Mouse (Mus musculus) ES-E14 (cell line): ENCODE measurements around the gene Drd2. TPM values are rescaled to one million over a fixed set of nuclear protein-coding genes. Genes with fewer than 3 reads are reported as not detected.

Experiments
- DNase-seq: peaks from one replicate; pipeline ENCODE4 v3.0.0-alpha.2; 2013; ENCODE audit warnings: low read depth, low spot score
- H3K27ac ChIP-seq: 2 replicates; pipeline ENCODE4 v1.5.1; 2012; ENCODE audit warnings: low read depth, mild to moderate bottlenecking, low read length, moderate library complexity, mixed read lengths; ENCODE audit not compliant: poor library complexity, insufficient read depth, severe bottlenecking
- H3K36me3 ChIP-seq: 2 replicates; pipeline ENCODE4 v1.6.1; 2012; ENCODE audit warnings: mild to moderate bottlenecking, low read length, moderate library complexity, mixed read lengths; ENCODE audit not compliant: control insufficient read depth, poor library complexity, insufficient read depth, severe bottlenecking
- H3K4me1 ChIP-seq, 2 experiments: fragments of 150-350 bp in 1 of 2; sonication (generic) in 1 of 2; 2 replicates each; pipeline ENCODE4 v1.6.1; 2012; ENCODE audit warnings: low read length in 2 of 2, mild to moderate bottlenecking in 1 of 2, mixed read lengths in 1 of 2; ENCODE audit not compliant: control insufficient read depth in 2 of 2, insufficient read depth in 2 of 2, poor library complexity in 1 of 2
- H3K4me3 ChIP-seq, 2 experiments: fragments of 150-350 bp in 1 of 2; sonication (generic) in 1 of 2; 2 replicates each; pipeline ENCODE4 v1.5.1; 2012; ENCODE audit warnings: low read length in 2 of 2, low read depth in 1 of 2, mild to moderate bottlenecking in 1 of 2, mixed read lengths in 1 of 2; ENCODE audit not compliant: insufficient read depth in 1 of 2, poor library complexity in 1 of 2, severe bottlenecking in 1 of 2
- H3K9ac ChIP-seq: 2 replicates; pipeline ENCODE4 v1.6.1; 2012; ENCODE audit warnings: low read depth, mild to moderate bottlenecking, low read length, mixed read lengths; ENCODE audit not compliant: poor library complexity, insufficient read depth, severe bottlenecking
- H3K9me3 ChIP-seq: fragments of 150-350 bp; sonication (generic); 2 replicates; pipeline ENCODE4 v1.6.1; 2012; ENCODE audit warnings: low read depth, mild to moderate bottlenecking, low read length; ENCODE audit not compliant: control insufficient read depth, insufficient read depth
- CHD2 ChIP-seq: IDR thresholded peaks from 2 replicates; pipeline ENCODE4 v1.6.1; 2014; ENCODE audit warnings: mild to moderate bottlenecking, low read depth, low read length, inconsistent platforms
- HCFC1 ChIP-seq: IDR thresholded peaks from 2 replicates; pipeline ENCODE4 v1.6.1; 2012; ENCODE audit warnings: low read length, inconsistent platforms, borderline replicate concordance; ENCODE audit not compliant: insufficient read depth
- MAFK ChIP-seq: IDR thresholded peaks from 2 replicates; pipeline ENCODE4 v1.6.1; 2014; ENCODE audit warnings: mild to moderate bottlenecking, low read depth, low read length, inconsistent platforms; ENCODE audit not compliant: insufficient read depth
- ZC3H11A ChIP-seq: IDR thresholded peaks from 2 replicates; pipeline ENCODE4 v1.6.1; 2012; ENCODE audit warnings: low read depth, mild to moderate bottlenecking, inconsistent platforms, low read length, borderline replicate concordance
- ZNF384 ChIP-seq: IDR thresholded peaks from 2 replicates; pipeline ENCODE4 v1.6.1; 2012; ENCODE audit warnings: low read depth, low read length, inconsistent platforms
- in situ Hi-C, 2 experiments: fragments of 600-800 bp; cut with MboI; formaldehyde crosslinking; loops; one replicate each; pipeline ENCODE4 v1.15.1; 2025; ENCODE audit warnings: low sequenced_read_pairs in 2 of 2, inconsistent platforms in 1 of 2; ENCODE audit not compliant: unreplicated experiment in 2 of 2
- total RNA-seq: library from RNA; depleted of rRNA; stranded (reverse); fragments of 300-350 nt; gene quantifications from 2 replicates; pipeline ENCODE4 v1.2.3, GENCODE M21; 2012

Gene Drd2
- total RNA-seq, 1 experiment = not detected

DNA sequence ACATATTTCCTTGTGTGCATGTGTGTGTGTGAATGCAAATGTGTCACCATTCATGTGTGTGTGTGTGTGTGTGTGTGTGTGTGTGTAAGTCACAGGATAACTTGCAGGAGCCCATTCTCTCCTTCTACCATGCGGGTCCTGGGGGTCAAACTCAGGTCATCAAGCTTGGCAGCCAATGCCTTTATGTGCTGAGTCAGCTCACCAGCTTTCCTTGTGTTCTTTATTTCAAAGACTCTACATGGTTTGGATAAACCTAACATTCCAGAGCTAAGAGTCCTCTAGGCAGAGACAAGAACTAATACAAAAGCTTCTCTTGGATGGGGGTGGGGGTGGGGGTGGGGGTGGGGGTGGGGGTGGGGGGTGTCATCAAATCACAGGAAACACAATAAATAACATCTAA, 85.2 kb downstream of the Drd2 start:
- in situ Hi-C loops = no loop called here
- Histone ChIP-seq H3K27ac (no peak overlapping the region), H3K36me3 (no peaks in the 10 kb centered on the region), H3K4me3 (no peak overlapping the region), H3K9ac (no peak overlapping the region), H3K4me1 (no peaks in the 10 kb centered on the region), H3K9me3 (no peaks in the 10 kb centered on the region)
- no peak for DNase-seq
- TF ChIP-seq MAFK (peak; percentile 86), ZNF384 (no peak), HCFC1 (no peak), CHD2 (no peak)

DNA sequence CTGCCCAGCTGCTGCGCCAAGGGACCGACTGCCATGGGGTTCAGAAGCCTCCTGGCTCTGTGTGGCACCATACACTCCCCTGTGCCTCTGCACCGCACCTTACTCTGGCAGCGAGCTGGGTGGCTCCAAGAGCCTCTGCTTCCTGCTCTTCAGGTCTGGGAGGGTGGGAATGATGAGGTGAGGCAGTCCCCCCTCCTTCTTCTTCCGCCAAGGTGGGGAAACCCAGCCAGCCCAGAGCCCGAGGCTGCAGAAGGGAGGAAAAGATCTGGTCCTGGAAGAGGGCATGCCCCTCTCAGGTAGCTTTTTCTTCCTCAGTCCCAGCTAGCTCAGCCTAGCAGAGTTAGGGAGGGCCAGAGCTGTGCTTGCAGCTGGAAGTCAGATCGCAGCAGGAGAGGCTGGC, 86.5 kb downstream of the Drd2 start, which contains the start of gene Ankk1:
Gene Ankk1, minus strand, starts transcription at position 101 of the 400 bp plus-strand sequence.
- Histone ChIP-seq H3K9me3 (no peaks in the 10 kb centered on the region), H3K9ac (no peak within 1 kb of the TSS), H3K4me1 (no peaks in the 10 kb centered on the region), H3K36me3 (no peaks in the 10 kb centered on the region), H3K4me3 (peak within 1 kb of the TSS in 1 of 2 experiments; percentile 9; a peak in 1 of 4 replicates), H3K27ac (no peak within 1 kb of the TSS)
- in situ Hi-C loops = no loop called here
- no peak for DNase-seq
- TF ChIP-seq HCFC1 = no peak
- TF ChIP-seq CHD2 = no peak
- no peak for TF ChIP-seq MAFK
- no peak for TF ChIP-seq ZC3H11A
- no peak for TF ChIP-seq ZNF384

DNA sequence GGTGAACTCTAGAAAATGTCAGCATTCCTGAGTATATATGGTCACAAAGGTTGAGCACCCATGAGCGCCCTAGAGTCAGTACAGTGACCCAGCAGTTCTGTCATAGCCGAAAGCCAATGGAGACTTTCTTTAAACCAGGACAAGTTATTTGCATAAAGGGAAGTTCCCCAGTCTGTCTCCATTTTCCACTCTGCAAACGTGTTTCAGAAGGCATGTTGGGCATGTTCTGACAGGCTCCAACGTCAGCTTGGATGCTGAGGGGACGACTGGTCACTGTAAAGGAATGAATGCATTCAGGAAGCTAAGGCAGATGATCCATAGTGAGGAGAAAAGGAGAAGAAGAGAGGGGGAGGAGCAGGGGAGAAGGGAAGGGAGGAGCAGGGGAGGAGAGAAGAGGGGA, 87.1 kb downstream of the Drd2 start:
- Histone ChIP-seq H3K9ac (no peak overlapping the region), H3K9me3 (no peaks in the 10 kb centered on the region), H3K27ac (no peak overlapping the region), H3K4me3 (no peak overlapping the region), H3K36me3 (no peaks in the 10 kb centered on the region), H3K4me1 (no peaks in the 10 kb centered on the region)
- DNase-seq = no peak
- TF ChIP-seq CHD2 (no peak), ZC3H11A (no peak), ZNF384 (no peak), MAFK (no peak), HCFC1 (no peak)
- in situ Hi-C loops = no loop called here

DNA sequence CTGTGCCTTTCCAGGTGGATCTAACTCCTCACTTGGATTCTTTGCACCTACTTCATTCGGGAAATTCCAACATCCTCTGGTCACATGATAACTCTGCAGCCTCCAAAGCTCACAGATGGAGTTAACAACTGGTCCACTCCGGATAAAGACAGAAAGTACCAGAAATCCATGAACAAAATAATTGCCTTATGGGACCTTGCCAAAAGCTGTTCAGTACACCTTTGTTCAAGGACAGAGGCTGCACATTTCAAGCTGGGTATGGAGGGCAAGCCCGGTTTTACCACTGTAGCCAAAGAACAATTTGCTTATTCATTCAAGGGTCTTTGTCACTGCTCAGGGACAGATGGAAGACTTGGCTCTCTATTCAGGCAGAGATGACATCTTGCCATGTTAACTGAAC, 102.2 kb downstream of the Drd2 start:
- Histone ChIP-seq H3K4me1 (no peaks in the 10 kb centered on the region; a peak in 1 of 4 replicates), H3K36me3 (no peaks in the 10 kb centered on the region; the same call in 1 of the 2 replicates), H3K9me3 (no peaks in the 10 kb centered on the region), H3K4me3 (no peak overlapping the region), H3K27ac (no peak overlapping the region), H3K9ac (no peak overlapping the region)
- TF ChIP-seq MAFK (no peak), CHD2 (no peak), HCFC1 (no peak), ZNF384 (no peak), ZC3H11A (no peak)
- in situ Hi-C loops = no loop called here
- DNase-seq = no peak

DNA sequence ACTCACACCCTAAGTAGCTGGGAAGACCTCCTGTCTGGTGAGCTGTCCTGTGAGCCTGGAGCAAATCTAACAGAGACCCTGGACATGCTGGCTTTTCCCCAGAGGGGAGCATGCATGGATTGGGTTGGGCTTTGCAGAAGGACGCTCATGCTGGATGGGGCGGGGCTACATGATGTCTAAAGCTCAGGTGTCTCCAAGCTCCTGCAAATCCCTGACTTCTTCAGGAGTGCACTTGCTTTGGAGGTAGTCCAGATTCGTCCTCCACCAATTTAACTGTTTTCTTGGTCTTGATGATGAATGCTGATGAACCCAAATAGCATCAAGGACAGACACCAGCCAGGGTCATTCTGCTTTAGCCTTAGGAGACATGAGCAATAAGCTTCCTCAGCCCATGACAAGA, 110.1 kb downstream of the Drd2 start:
- Histone ChIP-seq H3K9me3 (no peaks in the 10 kb centered on the region), H3K9ac (no peak overlapping the region), H3K36me3 (no peaks in the 10 kb centered on the region), H3K4me3 (no peak overlapping the region), H3K27ac (no peak overlapping the region), H3K4me1 (no peaks in the 10 kb centered on the region)
- no peak for TF ChIP-seq ZNF384
- TF ChIP-seq ZC3H11A = no peak
- TF ChIP-seq HCFC1 = no peak
- no peak for TF ChIP-seq CHD2
- TF ChIP-seq MAFK = no peak
- in situ Hi-C loops = no loop called here
- no peak for DNase-seq
